Mouse (Mus musculus): ENCODE measurements around the gene Vhl.

The Vhl gene

DNA sequence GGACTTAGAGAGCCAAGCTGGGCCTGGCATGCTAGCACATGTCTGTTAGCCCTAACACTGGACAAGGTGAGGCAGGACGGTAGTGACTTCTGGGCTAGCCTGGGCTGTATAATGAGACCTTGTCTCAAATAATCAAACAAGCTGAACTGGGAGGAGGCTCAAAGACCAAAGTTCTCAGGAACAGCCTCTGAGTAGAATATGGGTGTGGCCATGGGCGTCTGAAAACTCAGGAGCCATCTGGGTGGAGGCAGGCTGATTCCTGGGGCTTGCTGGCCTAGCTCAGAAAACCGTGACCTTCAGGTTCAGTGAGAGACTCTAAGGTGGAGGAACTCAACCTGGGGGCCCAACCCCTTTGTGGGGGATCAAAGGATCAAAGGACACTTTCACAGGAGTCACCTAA lies 27.9 kb downstream of the Vhl start:
- no peaks in the 10 kb centered on the region for H3K9me3 ChIP-seq (ENCODE audit: low read length)
- peaks cover 65% of the 10 kb centered on the region for H3K4me1 ChIP-seq (replicated peaks; ENCODE audit: low read depth, low read length)
- no peaks in the 10 kb centered on the region for H3K27me3 ChIP-seq (ENCODE audit: insufficient read depth, low read length)
- no peaks in the 10 kb centered on the region for H3K36me3 ChIP-seq (ENCODE audit: insufficient read depth, low read length)
- TF ChIP-seq CTCF (conservative IDR thresholded peaks at IDR 0.05; ENCODE audit: low read length): no peak
- no peak for TF ChIP-seq NANOG (IDR thresholded peaks at IDR 0.05; ENCODE audit: borderline replicate concordance, low read length)
- no peak for TF ChIP-seq POU5F1 (IDR thresholded peaks at IDR 0.05; ENCODE audit: borderline replicate concordance, low read length)
- H3K4me3 ChIP-seq (replicated peaks; ENCODE audit: low read length): no peak overlapping the region

DNA sequence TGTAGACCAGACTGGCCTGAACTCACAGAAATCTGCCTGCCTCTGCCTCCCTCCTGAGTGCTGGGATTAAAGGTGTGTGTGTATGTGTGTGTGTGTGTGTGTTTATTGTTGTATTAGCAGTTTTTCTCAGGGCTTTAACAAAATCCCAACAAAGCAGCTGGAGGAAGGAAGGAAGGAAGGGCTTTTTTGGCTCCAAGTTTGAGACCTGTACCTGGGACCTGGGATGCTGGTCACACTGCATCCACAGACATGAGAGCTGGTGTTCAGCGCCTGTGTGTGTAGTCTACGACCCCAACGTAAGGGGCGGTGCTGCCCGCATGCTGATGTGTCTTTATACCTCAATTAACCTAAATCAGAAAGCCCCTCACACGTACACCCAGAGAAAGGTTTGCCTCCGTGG lies 29.8 kb downstream of the Vhl start:
- H3K36me3 ChIP-seq (ENCODE audit: insufficient read depth, low read length): no peaks in the 10 kb centered on the region
- H3K4me1 ChIP-seq (replicated peaks; ENCODE audit: low read depth, low read length): peaks cover 82% of the 10 kb centered on the region
- TF ChIP-seq POU5F1 (IDR thresholded peaks at IDR 0.05; ENCODE audit: borderline replicate concordance, low read length) (no peak), NANOG (IDR thresholded peaks at IDR 0.05; ENCODE audit: borderline replicate concordance, low read length) (no peak), CTCF (conservative IDR thresholded peaks at IDR 0.05; ENCODE audit: low read length) (no peak)
- H3K9me3 ChIP-seq (ENCODE audit: low read length): no peaks in the 10 kb centered on the region
- H3K27me3 ChIP-seq (ENCODE audit: insufficient read depth, low read length): no peaks in the 10 kb centered on the region
- H3K4me3 ChIP-seq (replicated peaks; ENCODE audit: low read length): 0 out of 2 replicates have a peak overlapping the region, but pooled peaks have one; percentile 20

DNA sequence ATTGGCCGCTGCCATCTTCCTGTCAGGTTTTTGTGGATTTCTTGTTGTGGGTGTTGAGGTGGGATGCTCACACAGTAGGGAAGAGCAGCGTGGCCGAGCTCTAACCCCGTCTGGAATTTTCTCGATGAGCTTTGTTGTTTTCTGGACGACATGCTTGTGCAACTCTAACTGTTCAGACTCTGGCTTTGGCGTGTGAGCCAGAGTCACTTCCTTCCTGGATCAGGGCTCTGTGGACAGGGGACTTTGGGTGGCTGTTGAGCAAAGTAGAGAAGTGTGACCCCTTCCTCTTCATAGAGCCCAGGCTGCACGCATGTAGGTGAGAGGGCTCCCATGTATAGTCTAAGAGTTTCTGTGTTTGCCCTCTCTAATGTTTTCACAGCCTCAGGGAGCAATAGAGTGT lies 30.3 kb downstream of the Vhl start:
- no peak for TF ChIP-seq CTCF (conservative IDR thresholded peaks at IDR 0.05; ENCODE audit: low read length)
- no peak for TF ChIP-seq POU5F1 (IDR thresholded peaks at IDR 0.05; ENCODE audit: borderline replicate concordance, low read length)
- no peak for TF ChIP-seq NANOG (IDR thresholded peaks at IDR 0.05; ENCODE audit: borderline replicate concordance, low read length)
- H3K9me3 ChIP-seq (ENCODE audit: low read length): no peaks in the 10 kb centered on the region
- H3K36me3 ChIP-seq (ENCODE audit: insufficient read depth, low read length): no peaks in the 10 kb centered on the region
- 0 out of 2 replicates have a peak overlapping the region, but pooled peaks have one; percentile 20 for H3K4me3 ChIP-seq (replicated peaks; ENCODE audit: low read length)
- peaks cover 86% of the 10 kb centered on the region for H3K4me1 ChIP-seq (replicated peaks; ENCODE audit: low read depth, low read length)
- no peaks in the 10 kb centered on the region for H3K27me3 ChIP-seq (ENCODE audit: insufficient read depth, low read length)

DNA sequence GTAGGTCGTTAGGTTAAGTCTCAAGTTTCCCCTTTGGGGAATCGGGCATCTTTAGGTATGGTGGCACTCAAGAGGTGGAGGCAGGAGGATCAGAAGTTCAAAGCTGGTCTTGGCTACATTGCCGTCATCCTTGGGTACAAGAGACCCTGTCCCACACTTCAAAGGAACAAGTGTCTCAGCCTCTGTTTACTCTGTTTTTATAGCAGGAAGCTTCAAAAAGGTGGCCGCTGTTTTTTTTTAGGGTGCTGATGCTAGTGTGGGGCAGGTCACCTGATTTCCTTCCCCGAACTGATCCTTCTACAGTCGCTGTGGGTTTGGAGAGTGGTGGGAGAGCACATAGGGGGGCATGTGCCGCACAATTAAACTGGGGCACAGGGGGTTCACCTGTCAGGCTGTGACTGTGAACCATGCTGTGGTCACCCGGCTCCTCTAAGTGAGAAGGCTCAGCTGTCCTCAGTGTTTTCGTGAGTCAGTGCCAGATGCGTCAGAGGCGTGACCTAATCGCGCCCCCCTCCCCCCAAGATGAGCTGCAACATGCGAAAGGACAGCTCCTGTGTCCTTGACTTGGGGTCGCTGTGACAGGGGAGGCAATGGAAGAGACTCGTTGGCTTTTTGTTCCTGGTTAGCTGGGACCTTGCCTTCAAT lies 31.1 kb downstream of the Vhl start:
- Histone ChIP-seq H3K4me1 (replicated peaks; ENCODE audit: low read depth, low read length) (peaks cover 82% of the 10 kb centered on the region), H3K27me3 (ENCODE audit: insufficient read depth, low read length) (no peaks in the 10 kb centered on the region), H3K4me3 (replicated peaks; ENCODE audit: low read length) (no peak overlapping the region), H3K9me3 (ENCODE audit: low read length) (no peaks in the 10 kb centered on the region), H3K36me3 (ENCODE audit: insufficient read depth, low read length) (no peaks in the 10 kb centered on the region)
- no peak for TF ChIP-seq NANOG (IDR thresholded peaks at IDR 0.05; ENCODE audit: borderline replicate concordance, low read length)
- TF ChIP-seq POU5F1 (IDR thresholded peaks at IDR 0.05; ENCODE audit: borderline replicate concordance, low read length): no peak
- no peak for TF ChIP-seq CTCF (conservative IDR thresholded peaks at IDR 0.05; ENCODE audit: low read length)

DNA sequence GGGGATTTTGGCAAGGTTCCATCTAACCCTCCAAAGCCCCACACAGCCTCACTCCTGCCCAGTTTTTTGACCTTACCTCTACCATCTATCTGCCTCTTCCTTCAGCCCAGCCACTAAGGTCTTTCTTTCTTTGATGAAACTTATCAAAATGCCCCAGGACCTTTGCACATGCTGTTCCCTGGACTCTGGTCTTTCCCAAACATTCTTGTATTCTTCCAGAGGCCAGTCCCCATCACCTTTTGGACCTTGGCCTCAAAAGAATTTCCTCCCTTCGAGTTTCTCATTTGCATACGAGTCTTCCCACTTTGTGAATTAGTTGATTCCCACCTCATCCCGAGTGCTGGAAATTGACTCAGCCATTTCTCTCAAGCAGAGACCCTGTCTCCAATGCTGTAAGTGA lies 31.7 kb downstream of the Vhl start:
- no peak overlapping the region for H3K4me3 ChIP-seq (replicated peaks; ENCODE audit: low read length)
- no peak for TF ChIP-seq NANOG (IDR thresholded peaks at IDR 0.05; ENCODE audit: borderline replicate concordance, low read length)
- no peak for TF ChIP-seq POU5F1 (IDR thresholded peaks at IDR 0.05; ENCODE audit: borderline replicate concordance, low read length)
- no peak for TF ChIP-seq CTCF (conservative IDR thresholded peaks at IDR 0.05; ENCODE audit: low read length)

DNA sequence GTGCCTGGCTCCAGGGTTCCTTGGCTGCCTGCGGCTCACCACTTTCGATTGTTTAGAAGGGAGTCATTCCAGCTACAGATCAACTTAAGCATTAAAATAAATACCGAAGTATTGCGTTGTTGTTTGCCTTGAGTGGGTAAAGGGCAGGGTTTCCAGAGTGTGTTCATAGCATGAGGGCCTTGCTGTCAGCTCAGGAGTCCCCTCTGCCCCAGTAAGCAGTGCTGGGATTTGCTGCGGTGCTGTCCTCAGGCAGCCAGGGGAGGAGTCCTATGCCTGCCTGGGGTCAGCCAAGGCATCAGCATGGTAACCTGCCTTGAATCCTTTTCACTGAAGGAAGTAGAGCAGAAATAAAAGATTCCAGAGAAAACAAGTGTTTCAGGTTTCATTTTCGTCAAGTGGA lies 33.1 kb downstream of the Vhl start:
- Histone ChIP-seq H3K9me3 (ENCODE audit: low read length) (no peaks in the 10 kb centered on the region), H3K27me3 (ENCODE audit: insufficient read depth, low read length) (no peaks in the 10 kb centered on the region), H3K4me1 (replicated peaks; ENCODE audit: low read depth, low read length) (peaks cover 83% of the 10 kb centered on the region), H3K4me3 (replicated peaks; ENCODE audit: low read length) (no peak overlapping the region), H3K36me3 (ENCODE audit: insufficient read depth, low read length) (no peaks in the 10 kb centered on the region)
- TF ChIP-seq NANOG (IDR thresholded peaks at IDR 0.05; ENCODE audit: borderline replicate concordance, low read length) (no peak), POU5F1 (IDR thresholded peaks at IDR 0.05; ENCODE audit: borderline replicate concordance, low read length) (no peak), CTCF (conservative IDR thresholded peaks at IDR 0.05; ENCODE audit: low read length) (no peak)

More for the DNA sequence above, 31.7 kb downstream of the Vhl start:
- Histone ChIP-seq H3K9me3 (ENCODE audit: low read length) (no peaks in the 10 kb centered on the region), H3K36me3 (ENCODE audit: insufficient read depth, low read length) (no peaks in the 10 kb centered on the region), H3K27me3 (ENCODE audit: insufficient read depth, low read length) (no peaks in the 10 kb centered on the region), H3K4me1 (replicated peaks; ENCODE audit: low read depth, low read length) (peaks cover 82% of the 10 kb centered on the region)

DNA sequence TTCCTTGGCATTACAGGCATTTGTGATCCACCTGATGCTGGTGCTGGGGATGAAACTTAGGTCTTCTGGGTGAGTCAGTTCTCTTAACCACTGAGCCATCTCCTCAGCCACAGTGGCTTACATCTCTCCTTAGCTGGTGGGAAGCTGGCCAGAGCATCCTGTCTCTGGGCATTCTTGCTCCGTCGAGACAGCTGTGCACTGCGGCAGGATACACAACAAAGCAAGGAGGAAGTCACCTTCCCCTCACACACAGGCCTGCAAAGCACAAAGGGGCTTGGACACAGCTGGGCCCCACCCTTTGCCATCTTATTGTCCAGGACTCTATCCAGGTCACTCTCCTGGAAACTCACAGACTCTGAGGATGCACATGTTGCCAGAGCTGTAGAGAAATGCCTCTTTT lies 34.5 kb downstream of the Vhl start:
- TF ChIP-seq NANOG (IDR thresholded peaks at IDR 0.05; ENCODE audit: borderline replicate concordance, low read length) (no peak), CTCF (conservative IDR thresholded peaks at IDR 0.05; ENCODE audit: low read length) (no peak), POU5F1 (IDR thresholded peaks at IDR 0.05; ENCODE audit: borderline replicate concordance, low read length) (no peak)

DNA sequence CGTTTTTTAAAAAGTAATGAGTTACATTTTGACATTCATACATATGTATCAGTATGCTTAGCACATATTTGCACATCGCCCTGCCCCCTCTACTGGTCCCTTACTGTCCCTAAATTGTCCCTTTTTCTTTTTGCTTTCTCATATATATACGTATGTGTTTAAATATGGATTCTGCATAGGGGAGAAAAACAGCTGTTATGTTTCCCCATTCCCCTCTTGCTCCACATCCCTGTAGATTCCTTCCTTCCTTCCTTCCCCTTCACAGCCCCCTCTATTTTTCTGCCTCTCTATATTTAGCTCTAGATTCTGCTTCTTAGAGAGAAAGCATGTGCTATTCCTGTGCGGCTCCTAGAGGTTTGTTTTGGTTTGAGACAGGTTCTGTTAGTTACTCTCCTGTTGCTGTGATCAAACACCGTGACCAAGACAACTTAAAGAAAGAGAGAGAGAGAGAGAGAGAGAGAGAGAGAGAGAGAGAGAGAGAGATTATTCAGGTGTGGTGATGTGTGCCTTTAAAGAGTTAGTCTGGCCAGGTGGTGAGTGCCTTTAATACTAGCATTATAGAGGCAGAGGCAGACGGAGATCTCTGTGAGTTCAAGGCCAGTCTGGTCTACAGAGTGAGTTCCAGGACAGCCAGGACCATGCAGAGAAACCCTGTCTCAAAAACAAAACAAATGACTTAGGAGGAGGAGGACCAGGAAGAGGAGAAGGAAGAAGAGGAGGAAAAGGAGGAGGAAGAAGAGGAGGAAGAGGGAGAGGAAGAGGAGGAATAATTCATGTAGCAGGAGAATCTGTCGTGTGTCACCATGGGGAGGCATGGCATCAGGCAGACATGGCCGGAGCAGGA lies 36.1 kb downstream of the Vhl start:
- TF ChIP-seq CTCF (conservative IDR thresholded peaks at IDR 0.05; ENCODE audit: low read length): no peak
- TF ChIP-seq POU5F1 (IDR thresholded peaks at IDR 0.05; ENCODE audit: borderline replicate concordance, low read length): no peak
- TF ChIP-seq NANOG (IDR thresholded peaks at IDR 0.05; ENCODE audit: borderline replicate concordance, low read length): no peak
- Histone ChIP-seq H3K9me3 (ENCODE audit: low read length) (no peaks in the 10 kb centered on the region), H3K27me3 (ENCODE audit: insufficient read depth, low read length) (no peaks in the 10 kb centered on the region), H3K36me3 (ENCODE audit: insufficient read depth, low read length) (no peaks in the 10 kb centered on the region), H3K4me1 (replicated peaks; ENCODE audit: low read depth, low read length) (peaks cover 62% of the 10 kb centered on the region), H3K4me3 (replicated peaks; ENCODE audit: low read length) (no peak overlapping the region)

More for the DNA sequence above, 34.5 kb downstream of the Vhl start:
- Histone ChIP-seq H3K4me1 (replicated peaks; ENCODE audit: low read depth, low read length) (peaks cover 79% of the 10 kb centered on the region), H3K4me3 (replicated peaks; ENCODE audit: low read length) (no peak overlapping the region), H3K36me3 (ENCODE audit: insufficient read depth, low read length) (no peaks in the 10 kb centered on the region), H3K9me3 (ENCODE audit: low read length) (no peaks in the 10 kb centered on the region), H3K27me3 (ENCODE audit: insufficient read depth, low read length) (no peaks in the 10 kb centered on the region)
